Mouse (Mus musculus): ENCODE results near the gene Phyhd1.

Gene Phyhd1

DNA sequence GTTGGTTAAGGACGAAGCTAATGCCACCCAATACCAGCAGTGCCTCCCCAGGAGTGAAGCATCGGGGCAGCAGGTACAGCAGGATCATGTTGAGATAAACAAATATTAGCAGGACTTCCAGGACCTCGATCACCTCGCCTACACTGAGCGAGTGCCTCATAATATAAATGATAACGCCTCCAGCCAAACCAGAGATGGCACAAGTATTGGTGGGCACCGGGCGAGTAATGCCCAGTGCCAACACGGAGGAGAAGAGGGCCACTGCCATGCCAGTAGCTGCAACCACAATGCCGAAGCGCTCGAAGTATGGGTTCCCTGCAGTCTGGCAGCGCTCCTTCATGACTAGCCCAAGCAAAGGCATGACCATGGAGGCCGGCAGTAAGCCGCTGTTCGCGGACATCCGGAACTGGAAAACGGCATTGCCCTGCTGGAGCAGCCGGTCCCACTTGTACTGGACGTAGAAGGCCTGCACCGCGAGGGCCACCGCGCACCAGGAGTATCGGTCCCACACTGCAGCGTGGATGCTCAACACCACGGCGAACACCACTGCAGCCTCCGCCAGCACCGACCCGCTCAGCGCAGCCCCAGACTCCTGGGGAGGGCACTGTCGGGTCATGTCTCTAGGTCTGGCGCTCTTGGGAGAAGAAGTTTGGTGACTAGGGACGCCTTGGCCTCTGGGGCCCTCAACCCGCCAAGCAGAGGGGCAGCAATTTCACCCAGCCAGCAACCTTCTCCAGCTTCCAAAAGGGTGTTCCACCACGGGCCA is 19.6 kb downstream of the Phyhd1 start:
- DNase-seq, result peak in 1 of 2 experiments; percentile 40

- peak; percentile 99 for DNase-seq
Observed at GRCm38 (mm10) chr2:30286192-30287026, 20.4 kb downstream of the Phyhd1 start, which contains the start of the genes Dolk and Nup188. Gene Dolk, minus strand, starts transcription at chr2:30286334. Gene Nup188, plus strand, starts transcription at chr2:30286397.

GRCm38 (mm10) chr2:30287027-30287373 is 21.0 kb downstream of the Phyhd1 start:
- peak; percentile 24 to 36 for DNase-seq

DNA sequence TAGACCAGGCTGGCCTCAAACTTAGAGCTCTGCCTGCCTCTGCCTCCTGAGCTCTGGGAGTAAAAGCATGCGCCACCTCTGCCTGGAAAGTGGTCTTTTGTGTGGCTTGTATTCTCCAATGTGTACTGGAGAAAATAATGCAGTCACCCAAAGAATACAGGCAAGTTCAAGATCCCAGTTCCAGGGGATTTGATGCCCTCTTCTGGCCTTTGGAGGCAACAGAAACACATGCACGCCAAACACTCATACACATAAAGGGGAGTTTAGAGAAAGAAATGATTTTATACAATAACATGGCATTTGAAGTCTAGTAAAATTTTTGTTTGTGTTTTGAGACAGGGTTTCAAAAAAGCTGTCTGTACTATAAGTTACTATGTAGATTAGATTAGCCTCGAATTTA is 33.5 kb downstream of the Phyhd1 start:
- no peak for DNase-seq

GRCm38 (mm10) chr2:30299966-30300365 is 34.0 kb downstream of the Phyhd1 start:
- no peak for DNase-seq

DNA sequence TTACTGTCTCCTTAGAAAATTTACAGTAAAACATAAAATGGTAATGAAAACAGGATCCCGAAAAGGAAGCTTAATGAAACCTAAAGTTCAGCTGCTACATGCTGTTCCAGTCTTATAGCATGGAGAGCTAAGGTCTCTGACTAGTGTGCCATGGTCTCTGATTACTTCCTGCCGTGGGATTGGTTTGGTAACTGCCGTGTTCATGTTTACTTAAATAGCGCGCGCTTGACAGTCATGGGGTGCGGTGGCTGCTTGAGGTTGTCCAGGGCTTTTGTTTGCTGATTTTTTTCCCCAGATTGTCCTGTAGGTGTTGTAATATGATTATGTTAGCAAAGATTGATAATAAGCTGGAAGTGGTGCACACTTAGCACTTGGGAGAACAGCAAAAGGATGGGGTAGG is 40.1 kb downstream of the Phyhd1 start:
- no peak for DNase-seq

- no peak for DNase-seq
Observed at GRCm38 (mm10) chr2:30309351-30309750, 43.3 kb downstream of the Phyhd1 start.

GRCm38 (mm10) chr2:30311481-30311880 is 45.5 kb downstream of the Phyhd1 start:
- DNase-seq, result no peak

DNA sequence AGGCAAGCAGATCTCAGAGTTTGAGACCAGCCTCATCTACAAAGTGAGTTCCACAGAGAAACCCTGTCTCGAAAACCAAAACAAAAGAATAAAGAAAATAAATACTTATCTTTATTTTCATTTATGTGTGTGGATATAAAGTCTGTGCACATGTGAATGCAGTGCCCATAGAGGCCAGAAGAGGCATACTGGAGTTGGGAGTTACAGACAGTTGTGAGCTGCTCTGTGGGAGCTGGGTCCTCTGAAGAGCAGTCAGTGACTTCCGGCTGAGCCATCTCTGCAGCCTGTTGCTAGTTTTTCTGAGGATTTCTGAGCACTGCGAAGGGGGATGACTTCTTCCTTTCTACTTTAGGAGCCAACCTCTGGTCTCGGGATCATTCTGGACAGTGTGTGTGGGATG is 50.1 kb downstream of the Phyhd1 start:
- no peak for DNase-seq

DNA sequence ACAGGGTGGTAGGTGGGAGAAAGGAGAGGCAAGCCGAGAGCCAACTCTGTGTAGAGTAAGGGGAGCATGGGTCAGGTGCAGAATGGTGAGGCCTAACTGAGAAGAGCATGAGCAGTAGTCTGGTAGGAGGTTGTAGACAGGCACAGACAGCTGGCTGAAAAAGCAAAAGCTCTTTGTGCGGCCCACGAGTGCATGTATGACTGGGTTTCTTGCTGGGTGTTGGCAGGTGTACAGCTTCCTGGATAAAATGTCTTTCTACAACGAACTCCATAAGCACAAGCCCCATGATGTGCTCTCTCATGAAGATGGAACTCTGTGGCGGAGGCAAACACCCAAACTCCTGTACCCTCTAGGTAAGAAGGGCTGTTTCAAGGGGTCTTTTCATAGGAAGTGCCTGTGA is 51.0 kb downstream of the Phyhd1 start:
- no peak for DNase-seq

DNA sequence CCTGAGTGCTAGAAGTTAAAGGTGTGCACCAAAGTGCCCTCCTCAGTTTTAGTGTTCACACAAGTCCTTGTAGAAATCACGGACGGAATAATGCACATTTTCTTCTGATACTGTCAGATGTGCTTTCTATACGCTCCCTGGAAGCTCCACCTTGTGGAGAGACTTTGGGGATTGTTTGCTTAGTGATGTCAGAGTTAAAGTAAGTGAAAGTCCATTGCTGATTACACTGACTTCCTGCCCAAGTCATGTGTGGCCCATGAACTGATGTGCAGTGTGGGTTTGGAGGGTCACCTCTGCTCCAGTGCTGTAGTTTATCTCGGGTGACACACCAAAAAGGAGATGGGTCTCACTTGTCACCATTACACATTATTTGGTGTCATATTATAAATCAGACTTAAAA is 53.3 kb downstream of the Phyhd1 start:
- no peak for DNase-seq

DNA sequence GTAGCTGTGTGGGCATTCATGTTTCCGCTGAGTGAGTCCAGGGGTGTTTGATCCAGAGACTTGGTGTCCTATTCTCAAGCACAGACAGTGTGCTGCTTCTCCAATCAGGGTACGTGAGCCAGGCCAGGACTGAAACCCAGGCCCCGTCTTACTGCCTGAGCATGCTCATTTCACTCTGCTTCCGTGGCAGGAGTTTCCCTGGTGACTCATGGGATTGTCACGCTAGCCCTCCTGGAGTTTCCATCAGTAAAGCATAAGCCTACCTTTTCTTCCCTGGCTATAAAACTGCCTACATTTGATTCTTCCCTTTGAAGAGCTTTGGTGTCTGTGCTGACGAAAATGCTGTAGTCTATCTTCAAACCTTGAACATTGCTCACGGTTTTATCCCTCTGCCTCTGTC is 57.1 kb downstream of the Phyhd1 start:
- DNase-seq, result no peak

GRCm38 (mm10) chr2:30325296-30325695 is 59.3 kb downstream of the Phyhd1 start:
- no peak for DNase-seq

GRCm38 (mm10) chr2:30327276-30327675 is 61.3 kb downstream of the Phyhd1 start:
- no peak for DNase-seq

DNA sequence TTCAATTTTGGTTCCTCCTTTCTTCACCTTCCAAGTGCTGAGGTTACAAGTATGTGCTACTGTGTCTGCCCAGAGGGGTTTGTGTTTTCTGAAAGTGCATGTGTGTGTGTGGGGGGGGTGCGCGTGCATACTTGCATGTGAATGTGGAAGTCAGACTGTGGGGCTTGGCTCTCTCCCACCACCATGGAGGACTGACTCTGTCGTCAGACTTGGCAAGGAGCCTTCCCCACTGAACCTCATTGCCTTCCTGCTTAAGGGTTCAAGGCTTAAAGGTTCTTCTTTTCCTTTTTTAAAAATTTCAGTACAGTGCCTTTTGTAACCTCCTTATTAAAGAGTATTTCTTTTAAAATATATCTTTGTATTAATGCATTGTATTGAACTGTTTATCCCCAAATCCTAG is 62.8 kb downstream of the Phyhd1 start:
- DNase-seq, result no peak
